Mouse (Mus musculus) lung, embryonic 15.5 days (tissue): Measurements from ENCODE around the gene Kcnj15. TPM values are rescaled to one million over a fixed set of nuclear protein-coding genes. Genes with fewer than 3 reads are reported as not detected.
A peak's percentile ranks its signal among the peaks of the same experiment; 100 is the strongest.

ENCODE experiments used
- ATAC-seq: fragments of 200-750 bp; cut with Nextera tagmentation; 2 replicates; pipeline ENCODE4 v1.8.0; 2017; ENCODE audit warnings: moderate number of reproducible peaks, borderline replicate concordance; ENCODE audit not compliant: low FRiP score, low TSS enrichment; ENCODE audit errors: extremely low read depth
- H3K27ac ChIP-seq: fragments of 300-500 bp; sonication (generic); 2 replicates; pipeline ENCODE4 v1.5.1; 2015; ENCODE audit warnings: moderate library complexity, mild to moderate bottlenecking, inconsistent platforms
- H3K27me3 ChIP-seq: fragments of 300-500 bp; sonication (generic); 2 replicates; pipeline ENCODE4 v1.6.1; 2015; ENCODE audit warnings: inconsistent platforms
- H3K36me3 ChIP-seq: fragments of 300-500 bp; sonication (generic); 2 replicates; pipeline ENCODE4 v1.6.1; 2015; ENCODE audit warnings: inconsistent platforms
- H3K4me1 ChIP-seq: fragments of 300-500 bp; sonication (generic); 2 replicates; pipeline ENCODE4 v1.6.1; 2015; ENCODE audit warnings: inconsistent platforms
- H3K4me2 ChIP-seq: fragments of 300-500 bp; sonication (generic); 2 replicates; pipeline ENCODE4 v1.6.1; 2015; ENCODE audit warnings: inconsistent platforms, mild to moderate bottlenecking, moderate library complexity
- H3K4me3 ChIP-seq: fragments of 300-500 bp; sonication (generic); 2 replicates; pipeline ENCODE4 v1.5.1; 2015; ENCODE audit warnings: mild to moderate bottlenecking, inconsistent platforms
- H3K9ac ChIP-seq: fragments of 300-500 bp; sonication (generic); 2 replicates; pipeline ENCODE4 v1.6.1; 2015; ENCODE audit warnings: inconsistent platforms
- H3K9me3 ChIP-seq: fragments of 300-500 bp; sonication (generic); 2 replicates; pipeline ENCODE4 v1.6.1; 2016; ENCODE audit warnings: inconsistent platforms
- WGBS: fragments of 180-500 bp; shearing (Covaris S2); methylation state at CpG from one replicate; pipeline ENCODE4 v1.1.7; 2015; 5-methylcytosine and 5-hydroxymethylcytosine counted together
- polyA plus RNA-seq: library from polyadenylated mRNA; unstranded; fragments of >200 nt; fragmentation: Nextera tagmentation; extraction: Ambion mirVana; gene quantifications from 2 replicates; pipeline ENCODE4 v1.2.1, GENCODE M21; 2015

The Kcnj15 gene
- polyA plus RNA-seq, 1 experiment from 2014 or later = 1.9 TPM

DNA sequence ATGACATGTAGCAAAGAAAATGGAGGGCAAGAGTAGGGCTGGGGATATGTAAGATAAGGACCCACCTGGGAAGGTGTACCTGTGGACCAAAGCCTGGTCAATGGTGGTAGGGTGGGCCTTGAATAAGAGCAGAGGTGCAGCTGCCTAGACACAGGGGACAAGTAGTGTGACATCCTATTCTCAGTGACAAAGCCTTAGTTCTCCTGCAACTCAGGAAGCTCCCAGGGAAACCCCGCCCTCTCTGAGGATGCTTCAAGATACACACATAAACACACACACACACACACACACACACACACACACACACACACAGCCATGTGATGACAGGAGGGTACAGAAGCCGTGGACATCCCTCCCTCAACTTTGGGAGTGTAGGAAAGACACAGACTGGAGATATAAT lies 710 bp upstream of the Kcnj15 start:
- Histone ChIP-seq H3K9ac (no peak overlapping the region), H3K27me3 (no peaks in the 10 kb centered on the region), H3K4me3 (no peak overlapping the region), H3K4me1 (peaks cover 5% of the 10 kb centered on the region; the same call in 1 of the 2 replicates), H3K9me3 (no peaks in the 10 kb centered on the region), H3K27ac (no peak overlapping the region), H3K4me2 (no peak overlapping the region), H3K36me3 (no peaks in the 10 kb centered on the region)
- WGBS = 74% methylated on average over 2 of the region's 2 CpGs
- ATAC-seq = no peak

DNA sequence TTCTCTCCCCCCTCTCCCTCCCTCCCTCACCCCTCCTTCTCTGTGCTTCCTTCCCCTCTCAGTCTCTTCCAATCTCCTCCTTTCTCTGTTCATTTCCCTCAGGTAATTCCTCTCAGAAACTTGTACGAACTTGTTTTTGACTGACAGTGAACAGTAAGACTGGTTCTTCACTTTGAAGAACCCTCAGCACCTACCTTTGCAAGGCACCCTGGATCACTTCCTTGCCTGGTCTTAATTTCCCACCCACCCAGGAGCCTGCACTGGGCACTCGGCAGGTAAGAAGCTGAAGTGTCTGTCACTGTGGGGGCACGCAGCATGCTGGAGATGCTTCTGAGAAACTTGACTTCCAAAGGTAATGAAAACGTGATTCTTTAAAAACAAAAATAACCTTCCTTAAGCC lies 742 bp downstream of the Kcnj15 start:
- Histone ChIP-seq H3K27ac (peak overlapping the region; percentile 38; the same call in 1 of the 2 replicates), H3K9me3 (no peaks in the 10 kb centered on the region), H3K4me3 (no peak overlapping the region), H3K4me2 (peak overlapping the region; percentile 19; the same call in 1 of the 2 replicates), H3K9ac (no peak overlapping the region), H3K27me3 (no peaks in the 10 kb centered on the region), H3K36me3 (no peaks in the 10 kb centered on the region), H3K4me1 (peaks cover 5% of the 10 kb centered on the region; the same call in 1 of the 2 replicates)
- no peak for ATAC-seq
- 15% methylated on average over 4 of the region's 4 CpGs for WGBS

DNA sequence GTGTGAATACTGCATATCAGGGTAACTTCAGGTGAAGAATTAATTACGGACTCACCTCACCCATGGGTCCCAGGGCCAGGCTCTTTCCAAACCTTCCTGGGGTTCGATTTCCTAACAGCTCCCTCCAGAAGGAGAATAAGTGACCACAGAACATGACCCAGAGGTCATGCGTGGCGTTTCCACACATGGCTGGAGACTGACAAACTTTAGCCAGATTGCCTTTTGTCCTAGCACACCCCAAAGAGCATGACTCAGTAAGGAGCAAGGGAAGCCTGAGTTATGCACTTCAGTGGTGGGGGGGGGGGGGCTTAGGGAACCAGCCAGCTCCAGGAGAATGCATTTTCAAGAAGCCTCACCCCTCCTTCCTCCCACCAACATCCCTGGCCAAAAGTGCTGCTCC lies 2.1 kb downstream of the Kcnj15 start:
- Histone ChIP-seq H3K36me3 (no peaks in the 10 kb centered on the region), H3K4me2 (no peak overlapping the region), H3K27ac (no peak overlapping the region), H3K4me3 (no peak overlapping the region), H3K27me3 (no peaks in the 10 kb centered on the region), H3K9me3 (no peaks in the 10 kb centered on the region), H3K9ac (no peak overlapping the region), H3K4me1 (peaks cover 5% of the 10 kb centered on the region; the same call in 1 of the 2 replicates)
- WGBS = 50% methylated on average over 4 of the region's 4 CpGs
- ATAC-seq = no peak

DNA sequence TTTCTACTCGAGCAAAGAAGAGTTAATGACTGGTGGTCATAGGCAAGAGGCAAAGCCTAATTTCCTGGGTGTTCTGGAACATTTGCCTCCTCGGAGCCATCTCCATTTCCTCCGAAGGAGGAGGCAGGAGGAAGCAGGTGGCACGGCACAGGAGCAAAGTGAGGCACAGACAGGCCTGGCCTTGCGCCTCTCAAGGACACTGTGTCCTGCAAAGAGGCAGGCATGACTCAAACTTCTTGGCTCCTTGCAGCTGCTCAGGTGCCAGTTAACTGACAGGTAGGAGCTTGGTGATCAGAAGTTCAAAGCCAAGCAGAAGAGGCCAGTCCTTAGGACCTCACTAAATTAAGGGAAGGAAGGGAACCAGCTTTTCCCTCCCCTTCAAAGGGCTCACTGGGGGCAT lies 3.3 kb downstream of the Kcnj15 start:
- 64% methylated on average over 5 of the region's 5 CpGs for WGBS

DNA sequence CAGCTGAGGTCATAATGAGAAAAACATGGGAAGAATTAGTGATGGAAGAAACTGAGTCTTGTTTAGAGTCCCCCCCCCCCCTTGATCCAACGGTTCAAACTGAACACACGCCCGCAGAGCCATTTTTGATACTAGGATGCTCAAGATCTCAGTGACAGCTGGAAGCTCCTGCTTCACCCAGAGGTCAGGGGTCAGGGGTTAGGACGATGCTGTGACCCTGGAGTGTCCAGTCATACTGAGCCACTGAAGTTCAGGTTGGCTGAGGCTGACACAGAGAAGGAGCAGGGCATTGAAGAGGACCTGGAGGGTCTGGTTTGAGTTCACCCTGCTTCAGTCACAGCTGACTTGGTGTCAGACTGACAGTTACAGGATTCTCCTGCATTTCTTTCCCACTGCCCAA lies 4.4 kb downstream of the Kcnj15 start:
- H3K27me3 ChIP-seq = no peaks in the 10 kb centered on the region
- H3K4me2 ChIP-seq = no peak overlapping the region
- no peaks in the 10 kb centered on the region for H3K9me3 ChIP-seq
- H3K36me3 ChIP-seq = no peaks in the 10 kb centered on the region
- ATAC-seq = no peak
- no peak overlapping the region for H3K4me3 ChIP-seq
- no peak overlapping the region for H3K27ac ChIP-seq
- H3K9ac ChIP-seq = no peak overlapping the region
- 73% methylated on average over 4 of the region's 4 CpGs for WGBS
- H3K4me1 ChIP-seq = peaks cover 5% of the 10 kb centered on the region; the same call in 1 of the 2 replicates

More for the DNA sequence above, 3.3 kb downstream of the Kcnj15 start:
- no peak for ATAC-seq
- Histone ChIP-seq H3K27me3 (no peaks in the 10 kb centered on the region), H3K4me2 (no peak overlapping the region), H3K9ac (no peak overlapping the region), H3K4me3 (no peak overlapping the region), H3K36me3 (no peaks in the 10 kb centered on the region), H3K9me3 (no peaks in the 10 kb centered on the region), H3K27ac (no peak overlapping the region), H3K4me1 (peaks cover 5% of the 10 kb centered on the region; the same call in 1 of the 2 replicates)

DNA sequence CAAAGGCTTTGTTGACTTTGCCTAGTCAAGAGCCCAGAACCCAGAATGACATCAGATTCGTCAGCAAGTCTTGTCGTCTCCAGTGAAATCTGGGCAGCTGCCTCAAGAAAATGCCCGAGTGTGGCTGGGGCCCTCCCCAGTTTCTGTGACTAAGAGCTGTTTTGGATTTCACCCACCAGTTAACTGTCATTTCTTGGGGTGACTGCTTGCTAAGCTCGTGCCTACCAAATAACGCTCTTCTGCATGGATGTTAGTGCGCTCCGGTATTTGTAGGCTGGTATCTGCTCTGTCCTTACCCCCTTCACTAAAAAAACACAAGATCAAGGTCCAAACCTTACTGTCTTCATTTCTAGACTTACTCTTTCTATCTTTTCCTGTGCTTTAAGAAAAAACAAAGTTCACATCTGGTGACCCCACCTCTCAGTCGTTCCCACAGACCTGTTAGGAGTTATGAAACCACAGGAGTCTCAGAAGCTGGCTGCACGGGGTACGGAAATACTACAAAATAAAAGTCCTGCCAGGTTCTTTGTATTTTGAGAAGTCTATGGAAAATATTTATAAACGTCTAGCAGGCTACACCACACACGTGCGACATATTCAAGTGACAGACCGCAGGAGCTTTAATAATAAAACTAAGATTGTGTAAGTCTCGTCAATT lies 5.5 kb downstream of the Kcnj15 start:
- Histone ChIP-seq H3K27me3 (no peaks in the 10 kb centered on the region), H3K9ac (no peak overlapping the region), H3K4me1 (no peaks in the 10 kb centered on the region), H3K36me3 (no peaks in the 10 kb centered on the region), H3K9me3 (no peaks in the 10 kb centered on the region), H3K4me3 (no peak overlapping the region), H3K4me2 (no peak overlapping the region), H3K27ac (no peak overlapping the region)
- WGBS = 67% methylated on average over 15 of the region's 15 CpGs
- ATAC-seq = no peak; the same call in 1 of the 2 replicates

DNA sequence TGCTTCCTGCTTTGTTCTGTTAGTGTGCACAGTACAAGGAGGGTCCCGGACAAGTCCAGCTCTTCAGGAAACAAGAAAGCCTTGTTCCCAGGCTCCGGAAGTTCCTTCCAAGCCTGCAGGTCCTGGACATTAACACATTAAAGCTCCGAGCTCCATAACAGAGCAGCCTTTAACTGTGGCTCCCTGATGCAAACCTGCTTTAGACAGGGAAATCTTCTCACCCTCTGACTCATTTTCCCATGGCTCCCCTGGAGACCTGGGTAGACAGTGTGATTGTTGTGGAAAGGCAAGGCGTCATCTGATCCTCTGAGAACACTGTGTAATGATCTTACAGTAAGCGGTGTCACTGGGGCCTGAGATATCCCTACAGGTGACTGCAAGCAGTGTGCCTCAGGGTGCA lies 7.0 kb downstream of the Kcnj15 start:
- Histone ChIP-seq H3K27me3 (no peaks in the 10 kb centered on the region), H3K27ac (no peak overlapping the region), H3K9me3 (no peaks in the 10 kb centered on the region), H3K4me2 (no peak overlapping the region), H3K4me1 (no peaks in the 10 kb centered on the region), H3K4me3 (no peak overlapping the region), H3K9ac (no peak overlapping the region), H3K36me3 (no peaks in the 10 kb centered on the region)
- no peak for ATAC-seq
- 50% methylated on average over 5 of the region's 5 CpGs for WGBS

DNA sequence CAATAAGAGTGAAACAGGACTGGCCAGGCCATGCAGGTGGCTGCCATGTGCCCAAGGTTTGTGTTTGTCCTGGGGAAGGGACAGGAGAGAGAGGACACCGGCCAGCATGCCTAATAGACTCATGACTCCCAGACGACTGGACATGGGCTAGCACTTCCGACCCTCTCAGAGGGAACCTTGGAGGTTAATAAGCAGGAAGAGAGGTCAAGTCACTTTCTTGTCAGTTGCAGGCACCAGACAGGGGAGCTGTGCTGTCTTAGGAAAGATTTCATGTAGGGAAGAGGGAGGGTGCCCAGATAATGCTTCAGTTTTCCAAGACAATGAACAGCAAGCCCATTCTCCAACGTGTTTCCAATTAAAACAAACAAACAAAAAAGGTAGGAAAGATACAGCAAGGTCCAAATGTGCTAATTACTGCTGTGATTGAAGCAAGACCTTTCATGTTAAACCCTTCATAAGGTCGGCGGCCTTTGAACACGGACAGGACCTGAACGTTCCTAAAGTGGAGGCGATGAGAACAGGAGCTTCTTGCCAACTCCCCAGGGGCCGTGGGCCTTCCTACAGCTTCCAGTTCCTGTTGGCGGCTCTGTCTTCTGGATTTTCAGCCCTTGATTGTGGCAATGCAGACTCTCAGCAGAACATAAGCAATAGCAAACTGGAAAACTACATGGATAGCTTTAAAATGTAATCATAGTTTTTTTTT lies 10.3 kb downstream of the Kcnj15 start:
- Histone ChIP-seq H3K27ac (no peak overlapping the region), H3K36me3 (no peaks in the 10 kb centered on the region), H3K4me2 (no peak overlapping the region), H3K4me3 (no peak overlapping the region), H3K9me3 (no peaks in the 10 kb centered on the region), H3K4me1 (no peaks in the 10 kb centered on the region), H3K9ac (no peak overlapping the region), H3K27me3 (no peaks in the 10 kb centered on the region)
- no peak for ATAC-seq
- 45% methylated on average over 11 of the region's 11 CpGs for WGBS

DNA sequence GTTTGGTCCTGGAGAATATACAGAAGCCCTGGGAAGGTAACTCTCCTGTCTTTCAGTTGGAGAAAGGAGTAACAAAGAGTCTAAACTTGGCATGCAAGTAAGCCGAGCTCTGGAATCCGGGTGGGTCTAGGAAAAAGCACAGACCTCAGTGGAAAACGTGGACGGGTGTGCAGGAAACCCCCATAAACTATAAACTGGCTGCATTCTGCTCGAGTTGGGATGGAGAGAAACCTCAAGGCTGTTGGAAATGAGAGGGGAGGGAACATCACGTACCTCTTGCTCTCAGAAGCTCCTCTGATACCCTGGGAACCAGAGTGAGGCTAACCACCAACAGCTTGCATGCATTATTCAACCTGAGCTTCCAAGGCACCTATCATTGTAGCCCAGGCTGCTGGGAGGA lies 12.3 kb downstream of the Kcnj15 start:
- WGBS = 60% methylated on average over 6 of the region's 6 CpGs
- H3K4me3 ChIP-seq = no peak overlapping the region
- H3K27me3 ChIP-seq = no peaks in the 10 kb centered on the region
- no peak overlapping the region for H3K27ac ChIP-seq
- ATAC-seq = no peak
- H3K9me3 ChIP-seq = no peaks in the 10 kb centered on the region
- no peak overlapping the region for H3K4me2 ChIP-seq
- H3K9ac ChIP-seq = no peak overlapping the region
- no peaks in the 10 kb centered on the region for H3K36me3 ChIP-seq
- no peaks in the 10 kb centered on the region for H3K4me1 ChIP-seq

DNA sequence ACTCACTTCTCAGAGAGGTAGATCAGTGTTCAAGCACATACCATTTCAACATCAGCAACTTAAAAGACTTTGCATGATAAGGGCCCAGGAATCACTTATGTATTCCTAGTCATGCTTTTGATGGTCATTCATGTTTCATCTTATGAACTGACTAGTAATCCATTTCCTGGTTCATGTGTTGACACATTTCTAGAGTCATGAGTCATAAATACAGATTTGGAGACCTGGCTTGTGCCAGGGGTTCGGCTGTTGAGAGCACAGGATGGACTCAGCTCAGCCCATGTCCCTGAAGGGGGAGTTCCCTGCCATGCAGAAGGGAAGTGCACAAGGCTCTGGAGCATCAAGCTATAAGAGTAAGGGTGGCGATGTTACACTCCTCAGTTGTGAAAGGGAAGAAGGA lies 15.7 kb downstream of the Kcnj15 start:
- Histone ChIP-seq H3K27ac (no peak overlapping the region), H3K4me2 (no peak overlapping the region), H3K4me3 (no peak overlapping the region), H3K4me1 (no peaks in the 10 kb centered on the region), H3K9ac (no peak overlapping the region), H3K27me3 (no peaks in the 10 kb centered on the region), H3K36me3 (no peaks in the 10 kb centered on the region), H3K9me3 (no peaks in the 10 kb centered on the region)
- 77% methylated on average over 2 of the region's 2 CpGs for WGBS
- no peak for ATAC-seq

DNA sequence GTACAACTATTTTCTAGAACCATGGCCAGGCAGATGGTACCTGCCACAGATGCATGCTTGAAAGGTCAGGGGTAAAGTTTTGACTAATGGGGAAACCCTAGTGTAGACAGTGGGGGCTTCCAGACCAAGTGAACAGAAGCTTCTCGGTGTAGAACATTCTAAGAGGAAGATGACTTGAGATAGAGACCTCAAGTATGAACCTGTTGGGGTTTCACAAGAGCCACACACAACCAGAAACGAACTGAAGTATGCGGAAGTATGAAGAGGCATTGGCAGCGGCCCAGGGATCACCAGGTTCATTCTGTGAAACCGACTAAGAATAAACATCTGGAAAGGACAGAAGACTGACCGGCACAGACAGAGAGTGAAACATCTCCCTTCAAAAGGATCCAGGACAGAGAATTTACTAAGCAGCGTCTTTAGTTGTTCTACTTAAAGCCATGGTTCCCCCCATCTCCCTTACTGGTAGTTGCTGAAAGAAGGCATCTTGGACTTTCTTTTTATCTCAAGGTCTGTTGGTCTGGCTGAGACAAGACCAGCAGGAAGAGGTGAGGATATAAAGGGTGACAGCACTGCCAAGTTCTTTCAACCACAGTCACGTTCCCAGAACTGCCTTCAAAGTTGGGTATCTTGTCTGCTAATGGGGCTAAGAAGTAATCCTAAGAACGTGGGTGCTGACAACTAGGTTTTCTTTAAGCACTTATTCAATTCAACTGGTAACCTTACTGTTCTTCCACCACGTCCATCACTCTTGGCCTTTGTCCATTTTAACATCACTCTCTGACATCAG lies 18.6 kb downstream of the Kcnj15 start:
- Histone ChIP-seq H3K9ac (no peak overlapping the region), H3K4me1 (peaks cover 9% of the 10 kb centered on the region; the same call in 1 of the 2 replicates), H3K9me3 (no peaks in the 10 kb centered on the region), H3K27me3 (no peaks in the 10 kb centered on the region), H3K4me3 (no peak overlapping the region), H3K4me2 (no peak overlapping the region), H3K36me3 (no peaks in the 10 kb centered on the region), H3K27ac (no peak overlapping the region)
- WGBS = 62% methylated on average over 10 of the region's 10 CpGs
- no peak for ATAC-seq

DNA sequence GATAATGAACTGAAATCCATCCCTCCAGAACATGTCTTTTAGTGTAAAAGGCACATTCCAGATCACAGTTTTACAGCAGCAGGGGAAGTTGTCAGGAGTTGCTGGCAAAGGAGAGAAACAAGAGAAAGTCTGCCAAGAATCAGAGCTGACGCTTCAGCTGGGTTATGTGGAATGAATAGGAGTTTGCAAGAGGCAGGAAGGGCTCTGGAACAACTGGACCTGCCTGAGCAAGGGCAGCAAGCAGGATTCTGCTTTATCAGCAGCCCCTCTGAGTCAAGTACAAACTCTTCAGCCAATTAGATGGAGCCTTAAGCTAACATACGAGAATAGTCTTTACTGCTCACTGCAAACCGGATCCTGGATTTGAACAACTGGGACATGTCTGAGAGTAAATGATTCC lies 21.7 kb downstream of the Kcnj15 start:
- no peaks in the 10 kb centered on the region for H3K9me3 ChIP-seq
- 27% methylated on average over 3 of the region's 3 CpGs for WGBS
- H3K27me3 ChIP-seq = no peaks in the 10 kb centered on the region
- no peak overlapping the region for H3K4me3 ChIP-seq
- peak; percentile 68; the same call in 1 of the 2 replicates for ATAC-seq
- H3K27ac ChIP-seq = no peak overlapping the region; the same call in 1 of the 2 replicates
- peaks cover 9% of the 10 kb centered on the region; the same call in 1 of the 2 replicates for H3K4me1 ChIP-seq
- no peaks in the 10 kb centered on the region for H3K36me3 ChIP-seq
- no peak overlapping the region for H3K4me2 ChIP-seq
- H3K9ac ChIP-seq = no peak overlapping the region
